Mouse (Mus musculus) kidney, adult 2 months (tissue): Measurements from ENCODE around the gene Ccdc103. TPM values are rescaled to one million over a fixed set of nuclear protein-coding genes. Genes with fewer than 3 reads are reported as not detected.

ENCODE experiments used
- DNase-seq: peaks from one replicate; pipeline ENCODE4 v3.0.0; 2021
- H3K27ac ChIP-seq: fragments of 200-500 bp; 2 replicates; pipeline ENCODE4 v1.5.1; 2012; ENCODE audit warnings: low read depth, low read length, control low read depth, inconsistent platforms; ENCODE audit not compliant: insufficient read depth
- H3K27me3 ChIP-seq: fragments of 200-500 bp; replicated peaks from 2 replicates; pipeline ENCODE4 v1.6.1; 2012; ENCODE audit warnings: mild to moderate bottlenecking, moderate library complexity, low read length, inconsistent platforms; ENCODE audit not compliant: control insufficient read depth, insufficient read depth
- H3K36me3 ChIP-seq: fragments of 200-500 bp; 2 replicates; pipeline ENCODE4 v1.6.1; 2012; ENCODE audit warnings: mild to moderate bottlenecking, moderate library complexity, low read length, inconsistent platforms; ENCODE audit not compliant: control insufficient read depth, insufficient read depth
- H3K4me1 ChIP-seq: fragments of 200-500 bp; 2 replicates; pipeline ENCODE4 v1.6.1; 2011; ENCODE audit warnings: low read length; ENCODE audit not compliant: control insufficient read depth, insufficient read depth
- H3K4me3 ChIP-seq: fragments of 200-500 bp; 2 replicates; pipeline ENCODE4 v1.5.1; 2011; ENCODE audit warnings: mild to moderate bottlenecking, low read depth, low read length, control low read depth; ENCODE audit not compliant: insufficient read depth
- CTCF ChIP-seq: fragments of 200-500 bp; conservative IDR thresholded peaks from 2 replicates; pipeline ENCODE4 v1.5.1; 2011; ENCODE audit warnings: low read depth, mild to moderate bottlenecking, control low read depth, low read length, moderate library complexity, mixed read lengths; ENCODE audit not compliant: insufficient read depth, insufficient read length
- POLR2A ChIP-seq: fragments of 200-500 bp; IDR thresholded peaks from one replicate; pipeline ENCODE4 v1.6.1; 2011; ENCODE audit warnings: low read depth, low read length, control low read depth
- WGBS: fragments of 180-500 bp; shearing (Covaris S2); methylation state at CpG from one replicate; pipeline ENCODE4 v1.1.7; 2018; 5-methylcytosine and 5-hydroxymethylcytosine counted together
- polyA plus RNA-seq: library from polyadenylated mRNA; depleted of rRNA; stranded (reverse); fragments of >200 nt; gene quantifications from 2 replicates; pipeline ENCODE4 v1.2.3, GENCODE M21; 2012

The Ccdc103 gene
- polyA plus RNA-seq, 1 experiment: 1.5 TPM

DNA sequence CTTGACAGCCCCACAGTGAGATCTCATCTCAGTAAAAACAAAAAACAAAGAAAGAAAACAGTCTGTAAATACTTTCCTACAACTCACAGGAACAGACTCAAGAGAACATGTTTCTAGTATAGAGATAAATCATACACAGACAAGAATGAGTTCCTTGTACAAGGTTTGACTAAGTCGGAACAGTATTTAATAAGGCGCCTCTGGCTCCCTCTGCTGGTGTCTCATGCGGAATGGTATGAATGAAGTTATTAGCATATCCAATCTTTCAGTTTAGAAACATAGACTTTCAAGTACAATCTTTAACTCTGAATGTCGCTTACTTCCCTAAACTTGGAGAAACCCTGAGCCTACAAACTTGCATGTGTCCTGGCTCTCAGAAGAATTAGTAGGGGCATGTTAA lies 16.7 kb upstream of the Ccdc103 start:
- peaks cover 2% of the 10 kb centered on the region for H3K36me3 ChIP-seq
- WGBS: 22% methylated on average over 4 of the region's 4 CpGs
- peak; percentile 74 for DNase-seq

DNA sequence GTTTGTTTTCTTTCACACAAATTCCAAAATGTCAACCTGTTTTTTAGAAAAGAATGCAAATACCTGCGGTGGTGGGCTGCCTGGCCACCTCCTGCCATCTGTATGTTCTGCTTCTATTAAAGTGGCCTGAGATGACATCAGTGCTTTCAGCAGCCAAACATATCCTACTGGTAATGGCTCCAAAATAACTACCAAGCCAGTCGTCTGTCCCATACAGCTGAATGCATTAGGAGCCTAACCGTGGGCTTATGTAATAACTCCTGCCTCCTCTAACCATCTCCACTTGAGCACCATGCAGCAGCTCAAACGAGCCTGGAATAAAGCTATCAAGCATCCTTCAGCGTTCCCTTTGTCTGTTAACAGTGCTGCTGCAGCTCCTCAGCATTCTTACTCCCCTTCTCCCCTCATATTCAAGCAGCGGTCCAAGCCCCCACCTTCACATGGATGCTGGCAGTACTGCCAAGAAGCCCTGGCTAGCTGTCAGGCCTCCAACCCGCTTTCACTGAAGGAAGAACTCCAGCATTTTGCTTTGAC lies 6.1 kb upstream of the Ccdc103 start:
- TF ChIP-seq CTCF (no peak), POLR2A (no peak)
- H3K27ac ChIP-seq: no peak overlapping the region
- no peak overlapping the region for H3K4me3 ChIP-seq
- no peak for DNase-seq
- H3K36me3 ChIP-seq: peaks cover under 1% of the 10 kb centered on the region; the same call in 1 of the 2 replicates
- H3K4me1 ChIP-seq: no peaks in the 10 kb centered on the region
- WGBS: 87% methylated on average over 7 of the region's 7 CpGs
- no peaks in the 10 kb centered on the region for H3K27me3 ChIP-seq

More for the DNA sequence above, 16.7 kb upstream of the Ccdc103 start:
- Histone ChIP-seq H3K27me3 (no peaks in the 10 kb centered on the region), H3K27ac (no peak overlapping the region), H3K4me3 (no peak overlapping the region), H3K4me1 (no peaks in the 10 kb centered on the region)
- TF ChIP-seq CTCF (peak; percentile 53), POLR2A (no peak)

DNA sequence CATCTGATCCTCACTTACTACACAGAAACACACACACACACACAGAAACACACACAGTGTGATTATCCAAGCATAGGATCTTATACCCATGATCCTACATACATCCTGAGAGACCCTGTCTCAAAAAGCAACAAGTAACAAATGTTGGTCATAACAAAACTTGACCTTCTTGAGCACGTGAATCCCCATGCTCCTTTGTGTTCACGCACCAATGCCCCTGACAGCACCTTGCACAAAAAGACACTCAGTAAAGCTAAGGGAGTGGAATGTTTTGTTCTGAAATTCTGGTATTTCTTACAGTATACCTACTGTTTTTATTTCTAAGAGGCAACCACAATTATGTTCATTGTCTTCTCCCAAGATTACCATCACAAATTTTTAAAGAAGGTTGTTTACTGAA lies 1.4 kb upstream of the Ccdc103 start:
- H3K27ac ChIP-seq: no peak overlapping the region
- no peak overlapping the region for H3K4me3 ChIP-seq
- no peak for DNase-seq
- H3K4me1 ChIP-seq: peaks cover 3% of the 10 kb centered on the region; the same call in 1 of the 2 replicates
- 46% methylated on average over 2 of the region's 2 CpGs for WGBS
- H3K36me3 ChIP-seq: no peaks in the 10 kb centered on the region
- H3K27me3 ChIP-seq: no peaks in the 10 kb centered on the region
- TF ChIP-seq POLR2A (no peak), CTCF (no peak)

DNA sequence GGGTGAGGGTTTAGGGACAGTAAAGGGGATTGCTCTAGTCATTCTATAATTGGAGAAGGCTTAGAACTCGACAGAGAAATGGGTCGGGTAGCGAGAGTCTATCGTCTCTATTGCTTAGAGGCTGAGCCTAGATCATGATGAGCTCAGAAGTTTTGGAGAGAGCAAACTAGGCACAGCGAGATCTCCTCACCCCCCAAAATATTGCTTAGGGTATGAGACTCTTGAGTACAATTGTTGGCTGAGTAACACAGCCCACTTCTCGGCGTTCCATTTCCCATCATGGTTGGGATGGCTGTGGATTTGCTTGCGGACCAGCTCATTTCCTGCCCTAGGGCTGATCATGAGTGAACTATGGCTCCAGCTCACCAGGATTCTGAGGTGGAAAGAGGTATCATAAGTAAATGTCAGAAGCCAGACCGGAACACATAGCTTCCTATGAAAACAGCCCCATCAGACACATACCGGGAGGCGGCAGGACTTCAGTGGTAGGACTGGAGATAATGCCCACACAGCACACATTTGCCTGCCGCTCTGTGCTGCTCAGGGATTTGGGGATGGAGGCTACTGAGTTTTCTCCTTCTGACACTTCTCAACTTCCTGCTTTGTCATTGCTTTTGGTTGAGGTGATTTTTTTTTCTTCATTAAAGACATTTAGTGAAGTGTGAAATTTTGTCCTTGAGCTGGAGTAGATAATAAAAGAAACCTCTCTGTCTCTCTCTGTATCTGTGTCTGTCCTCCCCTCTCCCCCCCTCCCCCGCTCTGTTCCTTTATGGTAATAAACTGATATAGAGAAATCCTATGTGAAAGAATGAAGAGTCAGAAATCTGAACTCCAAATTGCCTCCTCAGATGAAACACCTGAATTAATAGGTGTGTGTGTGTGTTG lies 552 bp downstream of the Ccdc103 start:
- DNase-seq: peak; percentile 8
- peaks cover 3% of the 10 kb centered on the region; the same call in 1 of the 2 replicates for H3K4me1 ChIP-seq
- H3K27me3 ChIP-seq: no peaks in the 10 kb centered on the region
- no peak for TF ChIP-seq CTCF
- no peak for TF ChIP-seq POLR2A
- no peaks in the 10 kb centered on the region for H3K36me3 ChIP-seq
- H3K4me3 ChIP-seq: peak overlapping the region; percentile 74
- H3K27ac ChIP-seq: no peak overlapping the region; the same call in 1 of the 2 replicates
- WGBS: 16% methylated on average over 13 of the region's 13 CpGs

DNA sequence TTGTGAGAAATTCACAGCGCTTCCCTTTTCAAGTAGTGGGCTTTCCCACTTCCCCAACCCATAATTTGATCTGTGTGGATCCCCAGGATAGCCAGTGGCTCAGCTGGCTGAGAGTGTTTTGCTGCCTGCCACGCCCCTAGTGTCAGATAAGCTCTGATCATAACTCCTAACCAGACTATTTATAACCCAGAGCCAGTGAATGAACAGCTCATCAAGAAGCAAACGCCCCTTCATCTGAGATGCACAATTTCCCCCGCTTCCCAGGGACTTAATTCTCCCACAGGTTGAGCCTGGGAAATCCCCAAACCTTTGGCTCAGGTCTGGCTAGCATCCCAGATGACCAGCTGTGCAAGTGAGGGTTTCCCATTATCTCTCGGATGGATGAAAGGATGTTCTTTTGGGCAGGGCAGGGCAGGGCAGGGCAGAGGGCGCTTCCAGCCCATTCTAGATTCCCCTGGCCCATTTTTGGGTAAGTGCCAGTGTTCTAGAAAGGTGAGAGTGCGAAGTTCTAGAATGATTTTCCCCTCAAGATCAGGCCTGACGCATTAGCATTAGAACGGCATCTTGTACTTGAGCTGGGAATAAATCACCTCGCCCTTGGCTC lies 3.7 kb downstream of the Ccdc103 start, which contains the start of gene Fam187a:
Fam187a (plus strand) TSS at position 554 of the 604 bp plus-strand sequence.
- H3K27me3 ChIP-seq: no peaks in the 10 kb centered on the region
- H3K27ac ChIP-seq: no peak within 1 kb of the TSS
- 60% methylated on average over 10 of the region's 10 CpGs for WGBS
- peaks cover 3% of the 10 kb centered on the region; the same call in 1 of the 2 replicates for H3K4me1 ChIP-seq
- H3K36me3 ChIP-seq: no peaks in the 10 kb centered on the region
- DNase-seq: no peak
- no peak within 1 kb of the TSS for H3K4me3 ChIP-seq
- TF ChIP-seq POLR2A (no peak), CTCF (no peak)

DNA sequence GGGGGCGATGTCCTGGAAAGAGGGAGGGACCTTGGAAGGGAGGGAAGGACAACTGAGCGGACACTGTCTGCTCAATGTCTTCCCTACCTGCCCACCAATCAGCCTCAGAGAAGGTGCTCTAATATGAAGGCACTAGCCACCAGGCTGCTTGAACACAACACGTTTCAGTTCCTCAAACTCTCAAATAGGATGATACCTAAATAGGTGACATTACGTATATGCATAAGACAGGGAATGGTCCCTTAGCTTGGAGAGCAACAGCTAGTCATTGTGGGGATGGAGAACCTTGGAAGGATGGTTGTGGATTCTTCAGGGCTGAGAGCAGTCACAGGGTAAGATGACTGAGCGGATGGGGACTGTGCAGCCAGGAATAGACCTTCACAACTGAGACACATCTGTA lies 6.4 kb downstream of the Ccdc103 start:
- no peaks in the 10 kb centered on the region for H3K36me3 ChIP-seq
- H3K4me3 ChIP-seq: no peak overlapping the region
- TF ChIP-seq POLR2A: no peak
- TF ChIP-seq CTCF: no peak
- 78% methylated on average over 5 of the region's 5 CpGs for WGBS
- H3K27me3 ChIP-seq: no peaks in the 10 kb centered on the region
- no peak overlapping the region for H3K27ac ChIP-seq
- no peaks in the 10 kb centered on the region for H3K4me1 ChIP-seq
- DNase-seq: no peak

DNA sequence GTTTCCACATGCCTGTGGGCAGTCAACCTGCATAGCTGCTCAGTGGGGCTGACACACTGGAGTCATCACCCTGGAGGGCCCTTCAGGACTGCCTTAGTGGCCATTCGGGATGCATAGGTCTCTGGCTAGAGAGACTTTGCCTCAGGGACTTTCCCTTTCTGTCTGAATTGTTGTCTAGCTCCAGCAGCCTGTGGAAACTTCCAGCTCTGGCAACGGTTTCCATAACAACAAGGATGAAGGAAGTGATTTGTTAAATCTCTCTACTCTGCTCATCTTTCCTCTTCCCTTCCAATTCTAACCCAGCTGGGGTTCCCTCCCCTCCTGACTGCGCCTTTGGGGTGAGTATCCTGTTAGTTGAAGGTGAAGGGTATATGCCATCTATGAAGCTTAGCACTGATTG lies 7.1 kb downstream of the Ccdc103 start:
- Histone ChIP-seq H3K4me3 (no peak overlapping the region), H3K27me3 (no peaks in the 10 kb centered on the region), H3K36me3 (no peaks in the 10 kb centered on the region), H3K27ac (no peak overlapping the region), H3K4me1 (no peaks in the 10 kb centered on the region)
- no peak for TF ChIP-seq CTCF
- TF ChIP-seq POLR2A: no peak
- DNase-seq: no peak
- 37% methylated on average over 3 of the region's 3 CpGs for WGBS
